Mouse (Mus musculus) CD4-positive, CD25-positive, alpha-beta regulatory T cell, adult 4 months (primary cell): Measurements from ENCODE around the gene Sox13. TPM values are rescaled to one million over a fixed set of nuclear protein-coding genes. Genes with fewer than 3 reads are reported as not detected.

Source experiments
- ATAC-seq: one replicate; pipeline ENCODE4 v1.8.0; 2017
- polyA plus RNA-seq, 2 experiments: library from polyadenylated mRNA; unstranded; fragments of 100-300 nt; shearing (Covaris generic); gene quantifications; one replicate each; pipeline ENCODE4 v1.2.1; 2017

Sox13 gene
- polyA plus RNA-seq, 2 experiments from 2014 or later = not detected

DNA sequence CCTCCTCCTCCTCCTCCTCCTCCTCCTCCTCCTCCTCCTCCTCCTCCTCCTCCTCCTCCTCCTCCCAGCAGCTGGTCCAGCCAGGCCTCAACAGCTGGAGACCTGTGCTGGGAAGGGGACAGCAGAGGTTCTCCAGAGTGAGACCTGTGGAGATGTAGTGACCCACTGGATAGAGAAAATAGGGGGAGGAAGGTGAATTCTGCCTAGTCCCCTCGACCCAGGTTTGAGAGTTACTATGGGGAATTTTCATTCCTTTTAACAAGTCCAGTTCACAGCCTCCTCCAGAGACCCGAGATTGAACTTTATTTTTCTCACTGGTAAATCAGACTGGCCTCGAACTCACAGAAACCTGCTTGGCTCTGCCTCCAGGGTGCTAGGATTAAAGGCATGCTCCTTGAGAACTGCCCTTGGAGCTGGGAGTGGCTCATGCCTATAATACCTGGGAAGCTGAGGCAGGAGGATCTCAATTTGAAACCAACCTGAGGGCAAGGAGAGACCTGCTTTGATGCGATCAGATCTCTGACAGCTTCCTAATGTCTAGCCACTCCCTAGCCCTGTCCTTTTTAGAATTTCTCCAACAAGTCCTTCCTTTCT, 467 bp upstream of the Sox13 start:
- ATAC-seq = no peak

GRCm38 (mm10) chr1:133423166-133423542, 1.0 kb downstream of the Sox13 start:
- no peak for ATAC-seq

DNA sequence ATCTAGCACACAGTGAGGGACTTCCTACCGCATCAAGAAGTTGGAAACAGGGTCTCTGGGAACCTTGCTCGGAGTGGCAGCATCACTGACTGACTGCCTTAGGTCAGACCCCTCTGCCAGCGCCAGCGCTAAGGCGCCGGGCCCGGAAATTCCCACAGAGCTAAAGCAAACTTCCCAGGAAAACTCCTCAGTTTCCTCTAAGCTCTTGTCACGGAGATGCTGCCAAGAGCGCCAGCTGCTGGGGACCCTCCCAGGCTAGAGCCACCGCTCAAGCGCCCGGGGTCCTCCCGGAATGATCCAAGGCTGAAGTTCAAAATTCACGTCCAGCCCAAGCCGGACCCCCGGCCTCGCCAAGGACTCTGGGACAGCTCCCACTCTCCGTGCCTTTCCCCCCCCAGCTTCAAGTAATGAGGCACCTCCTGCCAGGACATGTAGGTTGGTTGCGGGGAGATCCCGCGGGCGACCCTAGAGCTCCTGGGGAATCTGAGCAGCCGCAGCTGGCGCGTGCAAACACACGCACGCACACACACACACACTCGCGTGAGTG, 1.5 kb downstream of the Sox13 start:
- ATAC-seq = no peak

DNA sequence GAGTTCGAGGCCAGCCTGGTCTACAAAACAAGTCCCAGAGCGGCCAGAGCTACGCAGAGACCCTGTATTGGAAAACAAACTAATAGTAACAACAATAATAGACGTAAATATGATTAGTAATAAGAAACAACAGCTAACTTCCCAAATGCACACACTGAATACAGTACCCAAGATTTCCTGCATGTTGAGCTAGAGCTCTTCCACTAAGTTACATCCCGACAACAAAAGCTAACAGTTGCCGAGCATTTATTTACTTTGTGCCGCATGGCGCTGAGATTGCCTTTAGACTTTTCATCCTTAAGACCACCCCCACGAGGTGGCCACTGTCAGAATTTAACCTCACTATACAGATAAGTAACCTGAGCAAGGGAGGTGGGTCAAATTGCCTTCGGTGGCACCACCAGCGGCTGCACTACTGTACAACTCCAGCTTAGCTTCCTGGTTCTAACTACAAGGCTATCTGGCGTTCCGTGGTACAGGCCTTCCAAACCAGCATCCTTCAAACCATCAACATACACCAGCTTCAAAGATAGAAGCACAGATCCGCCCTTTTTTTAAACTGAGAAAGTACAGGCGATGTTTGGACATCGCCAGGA, 2.1 kb downstream of the Sox13 start:
- no peak for ATAC-seq

DNA sequence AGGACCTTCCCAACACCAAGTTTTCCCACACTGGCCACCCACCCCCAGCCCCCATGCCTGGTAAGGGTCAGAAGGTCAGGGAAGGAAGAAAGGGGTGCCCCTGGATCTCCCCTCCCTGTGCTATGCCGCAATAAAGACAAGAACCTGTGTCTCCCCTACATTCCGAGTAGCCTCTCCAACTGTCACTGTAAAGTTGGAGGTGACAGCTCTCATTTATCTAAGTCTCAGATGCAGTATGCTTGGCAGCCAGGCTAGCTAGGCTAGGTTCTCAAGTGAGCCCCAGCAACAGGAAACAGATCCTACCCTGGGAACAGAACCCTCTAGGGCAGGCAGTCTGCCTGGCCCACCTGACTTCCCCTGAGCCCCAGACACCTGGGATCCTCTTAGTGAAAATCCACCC, 3.1 kb downstream of the Sox13 start:
- no peak for ATAC-seq

- no peak for ATAC-seq
Measured at GRCm38 (mm10) chr1:133420491-133420890, 3.7 kb downstream of the Sox13 start.

DNA sequence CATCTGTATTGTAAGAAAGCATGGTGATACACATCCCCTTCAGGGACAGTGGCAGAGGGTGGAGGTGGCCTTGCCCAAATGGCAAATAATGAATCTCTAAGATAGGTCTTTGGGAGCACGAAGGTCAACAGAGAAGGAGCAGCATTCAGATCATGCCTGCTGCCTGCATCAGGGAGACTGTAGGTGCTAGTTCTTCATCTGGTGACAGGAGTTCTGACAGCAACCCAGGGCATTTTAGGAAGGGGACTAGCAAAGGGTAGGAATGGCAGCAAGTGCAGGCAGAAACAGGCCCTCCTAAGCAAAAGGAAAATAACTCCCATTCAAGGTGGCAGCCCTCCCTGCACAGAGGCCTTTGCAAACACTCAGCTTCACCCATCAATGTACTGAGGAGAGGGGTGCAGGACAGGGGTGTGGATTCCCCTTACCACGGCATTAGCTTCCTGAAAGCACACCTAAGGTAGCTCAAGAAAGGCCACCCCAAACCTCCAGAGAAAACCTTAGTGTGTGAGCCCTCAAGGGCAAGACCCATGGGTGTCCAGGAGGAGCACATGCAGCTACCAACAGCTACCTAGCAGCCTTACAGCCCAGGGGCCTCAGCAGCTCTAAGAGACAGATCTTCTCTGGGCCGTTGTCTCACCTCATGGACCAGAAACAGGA, 4.9 kb downstream of the Sox13 start:
- no peak for ATAC-seq

DNA sequence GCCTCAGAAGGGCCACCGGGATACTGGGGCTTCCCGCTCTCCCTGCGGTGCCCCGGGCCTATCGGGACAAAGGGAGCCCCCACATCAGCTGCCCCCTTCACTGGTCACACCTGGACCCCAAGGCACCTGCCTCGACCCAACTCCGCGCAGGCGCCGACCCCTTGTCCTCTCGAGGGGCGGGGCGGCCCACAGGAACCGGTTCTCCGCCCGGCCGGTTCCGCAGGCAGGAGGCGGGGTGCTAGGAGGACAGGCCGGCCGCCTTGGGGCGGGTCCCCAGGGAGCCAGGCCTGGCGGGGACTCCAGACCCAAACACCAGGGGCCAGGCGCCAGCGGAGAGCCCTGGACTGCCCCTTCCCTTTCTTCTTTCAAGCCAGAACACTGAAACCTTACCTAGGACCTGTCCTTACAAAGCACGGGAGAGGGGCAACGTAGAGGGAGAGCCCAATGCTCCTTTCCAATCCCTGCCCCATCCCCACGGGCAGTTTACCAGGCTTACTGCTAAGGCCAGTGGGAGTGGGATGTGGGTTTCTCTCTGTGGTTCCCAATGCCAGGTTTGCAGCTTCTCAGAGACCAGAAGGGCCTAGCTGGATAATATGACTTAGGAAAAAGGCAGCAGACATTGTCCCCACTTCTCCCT, 5.9 kb downstream of the Sox13 start:
- ATAC-seq = no peak

- no peak for ATAC-seq
Measured at GRCm38 (mm10) chr1:133417539-133417938, 6.6 kb downstream of the Sox13 start.

- ATAC-seq = no peak
Measured at GRCm38 (mm10) chr1:133417113-133417512, 7.1 kb downstream of the Sox13 start.

DNA sequence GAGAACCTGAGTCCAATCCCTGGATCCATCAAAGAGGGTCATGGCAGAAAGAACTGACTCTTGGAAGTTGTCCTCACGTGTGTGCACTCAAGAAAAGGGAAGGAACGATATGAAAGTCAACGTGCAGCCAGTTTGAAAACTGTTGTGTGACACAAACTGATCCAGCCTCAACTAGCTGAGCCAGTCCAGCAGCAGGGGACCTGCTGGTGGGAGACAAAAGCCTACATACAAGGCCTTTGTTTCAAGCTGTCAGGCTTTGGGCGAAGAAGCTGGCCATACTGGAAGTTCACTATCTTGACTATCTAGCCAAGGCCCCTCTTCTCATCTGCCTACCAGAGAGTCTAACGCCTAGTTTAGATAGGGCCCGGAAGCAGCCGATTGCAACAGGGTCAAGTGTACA, 7.7 kb downstream of the Sox13 start:
- no peak for ATAC-seq

- ATAC-seq = no peak
Measured at GRCm38 (mm10) chr1:133415505-133415904, 8.7 kb downstream of the Sox13 start.

DNA sequence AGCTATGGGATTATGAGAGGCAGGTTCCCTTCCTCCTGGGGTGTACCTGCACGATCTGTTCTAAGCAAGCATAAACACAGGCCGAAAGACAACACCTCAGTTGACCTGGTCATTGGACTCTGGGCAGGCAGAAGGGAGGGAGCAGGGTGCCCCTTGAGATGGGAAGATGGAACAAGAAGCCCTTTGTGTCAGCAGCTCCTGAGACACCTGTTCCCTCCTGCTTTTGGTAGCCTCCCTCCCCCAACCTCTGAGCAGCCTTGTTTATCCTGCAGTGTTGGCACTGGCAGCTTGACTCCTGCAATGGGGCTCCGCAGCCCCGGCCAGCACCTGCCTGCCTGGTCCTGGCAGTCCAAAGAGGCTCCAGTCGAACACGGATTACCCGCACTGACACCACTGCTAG, 9.1 kb downstream of the Sox13 start:
- no peak for ATAC-seq

DNA sequence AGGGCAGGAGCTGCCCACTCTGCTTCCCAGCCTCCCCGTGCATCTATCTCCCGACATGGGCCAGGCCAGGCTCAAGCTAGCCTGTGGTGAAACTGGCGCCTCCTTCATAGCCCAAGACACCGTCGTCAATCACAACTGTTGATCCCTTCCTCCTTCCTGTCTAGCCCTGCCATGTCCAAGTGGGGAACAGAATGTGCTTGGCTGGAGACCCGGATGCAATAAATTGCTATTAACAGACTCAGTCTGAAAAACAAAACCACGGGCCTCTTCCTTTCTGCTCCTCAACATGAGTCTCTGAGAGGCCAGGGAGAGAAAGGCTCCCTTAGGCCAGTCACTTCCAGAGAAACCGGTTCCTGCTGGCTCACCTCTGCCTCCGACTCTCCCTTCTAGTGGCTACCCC, 11.2 kb downstream of the Sox13 start:
- ATAC-seq = no peak

- ATAC-seq = no peak
Measured at GRCm38 (mm10) chr1:133411506-133412147, 12.6 kb downstream of the Sox13 start.

- ATAC-seq = no peak
Measured at GRCm38 (mm10) chr1:133409786-133410185, 14.4 kb downstream of the Sox13 start.

- no peak for ATAC-seq
Measured at GRCm38 (mm10) chr1:133408880-133409516, 15.2 kb downstream of the Sox13 start.

- ATAC-seq = no peak
Measured at GRCm38 (mm10) chr1:133408321-133408720, 15.9 kb downstream of the Sox13 start.

DNA sequence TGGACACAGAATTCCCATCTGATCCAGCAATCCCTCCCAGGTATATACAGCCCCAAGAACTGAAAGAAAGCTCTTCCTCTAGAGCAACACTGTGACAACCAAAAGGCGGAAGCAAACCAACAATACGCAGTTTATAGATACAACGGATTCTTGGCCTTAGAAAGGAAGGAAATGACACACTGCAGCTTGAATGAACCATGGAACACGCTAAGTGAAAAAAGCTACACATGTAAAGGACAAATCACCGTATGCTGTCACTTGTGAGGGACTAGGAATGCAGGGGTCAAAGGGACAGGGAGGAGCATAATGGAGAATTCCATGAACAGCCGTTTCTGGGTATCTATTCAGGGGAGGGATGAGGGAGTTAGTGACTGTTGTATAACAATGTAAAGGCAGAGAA, 16.7 kb downstream of the Sox13 start:
- ATAC-seq = no peak

GRCm38 (mm10) chr1:133406614-133407013, 17.6 kb downstream of the Sox13 start:
- no peak for ATAC-seq

DNA sequence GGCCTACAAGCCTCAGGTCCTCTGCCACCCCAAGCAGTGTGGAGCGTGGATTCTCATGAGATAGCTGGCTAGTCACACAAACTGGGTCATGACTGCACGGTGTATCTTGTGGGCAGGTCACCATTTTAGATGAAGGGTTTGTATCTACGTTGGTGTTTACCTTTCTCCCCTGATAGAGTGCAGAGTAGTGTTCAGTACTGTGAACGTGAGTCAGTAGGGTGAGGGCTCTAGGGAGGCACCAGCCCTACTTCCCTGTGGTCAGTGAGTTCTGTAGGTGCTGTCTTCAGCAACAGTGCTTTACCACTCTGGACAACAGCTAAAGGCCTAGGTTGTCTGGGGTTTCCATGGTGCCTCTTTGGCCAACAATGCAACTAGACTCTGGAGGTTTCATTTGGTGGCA, 20.2 kb downstream of the Sox13 start:
- ATAC-seq = no peak

- no peak for ATAC-seq
Measured at GRCm38 (mm10) chr1:133400014-133400725, 24.0 kb downstream of the Sox13 start.
